ENCODE assay signal across 24 mouse cellular contexts in the genomic region with DNA sequence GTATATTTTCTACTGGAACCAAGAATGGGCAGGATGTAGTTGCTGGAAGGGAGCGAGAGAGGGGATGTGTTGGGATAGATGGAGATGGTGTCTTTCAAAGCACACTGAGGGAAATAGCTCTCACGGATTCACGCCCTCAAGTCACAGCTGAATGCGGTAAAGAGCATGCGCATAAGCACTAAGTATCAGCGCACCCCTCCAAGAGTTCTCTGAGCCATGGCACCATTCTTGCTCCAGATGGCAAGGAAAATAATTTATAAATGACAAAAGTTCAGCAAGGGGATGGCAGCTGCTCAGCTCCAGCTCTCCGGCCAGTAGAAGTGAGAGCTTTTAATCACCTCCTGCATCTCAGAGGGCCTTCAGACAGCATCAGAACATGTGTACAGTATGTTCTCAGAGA.
DNase-seq lines count a peak whose midpoint lies in the region; ATAC-seq and TF ChIP-seq lines count a peak whose summit lies in the region.
"Had no signal": no experiment of that assay in that cellular context is flagged by ENCODE, and none has a peak within 500 bp of the region (broad histone marks: within the 10 kb centered on the region; RNA-seq: fewer than 3 reads in every experiment).

No protein-coding gene starts in this region.

- H3K36me3 ChIP-seq in forebrain, embryonic 14.5 days (ENCODE audit: control insufficient read depth, insufficient read depth, low read length), result no peaks in the 10 kb centered on the region
- no peaks in the 10 kb centered on the region for H3K36me3 ChIP-seq in forebrain, embryonic 11.5 days (ENCODE audit: control insufficient read depth, insufficient read depth, low read length)
- H3K36me3 ChIP-seq in hindbrain, postnatal 0 days (ENCODE audit: insufficient read depth, low read length), result no peaks in the 10 kb centered on the region
- no peaks in the 10 kb centered on the region for H3K36me3 ChIP-seq in hindbrain, embryonic 12.5 days
- H3K36me3 ChIP-seq in forebrain, embryonic 16.5 days (ENCODE audit: control insufficient read depth, insufficient read depth), result no peaks in the 10 kb centered on the region
- H3K36me3 ChIP-seq: embryonic facial prominence, embryonic 13.5 days; heart, embryonic 15.5 days; limb, embryonic 12.5 days; liver, embryonic 15.5 days; neural tube, embryonic 13.5 days had no signal

- no peaks in the 10 kb centered on the region for H3K27me3 ChIP-seq in forebrain, embryonic 14.5 days (replicated peaks; ENCODE audit: control insufficient read depth, insufficient read depth, low read length)
- no peaks in the 10 kb centered on the region for H3K27me3 ChIP-seq in forebrain, embryonic 11.5 days (ENCODE audit: control insufficient read depth, insufficient read depth, low read length)
- no peaks in the 10 kb centered on the region for H3K27me3 ChIP-seq in hindbrain, postnatal 0 days (ENCODE audit: insufficient read depth, low read length)
- no peaks in the 10 kb centered on the region for H3K27me3 ChIP-seq in hindbrain, embryonic 12.5 days
- H3K27me3 ChIP-seq in forebrain, embryonic 16.5 days (replicated peaks; ENCODE audit: control insufficient read depth, insufficient read depth, low read length), result no peaks in the 10 kb centered on the region
- H3K27me3 ChIP-seq: embryonic facial prominence, embryonic 13.5 days; heart, embryonic 15.5 days; limb, embryonic 12.5 days; liver, embryonic 15.5 days; neural tube, embryonic 13.5 days had no signal

- no peak overlapping the region for H3K9ac ChIP-seq in forebrain, embryonic 14.5 days (ENCODE audit: low read length)
- H3K9ac ChIP-seq in forebrain, embryonic 11.5 days (ENCODE audit: low read length), result no peak overlapping the region
- no peak overlapping the region for H3K9ac ChIP-seq in hindbrain, postnatal 0 days (replicated peaks; ENCODE audit: low read length)
- H3K9ac ChIP-seq in hindbrain, embryonic 12.5 days, result no peak overlapping the region
- H3K9ac ChIP-seq in forebrain, embryonic 16.5 days (replicated peaks; ENCODE audit: low read depth, low read length), result no peak overlapping the region
- H3K9ac ChIP-seq: embryonic facial prominence, embryonic 13.5 days; heart, embryonic 15.5 days; limb, embryonic 12.5 days; liver, embryonic 15.5 days; lung, embryonic 14.5 days; neural tube, embryonic 13.5 days had no signal

- peak; percentile 46 for ATAC-seq in forebrain, embryonic 14.5 days
- ATAC-seq in forebrain, embryonic 11.5 days (replicated peaks; ENCODE audit: low FRiP score), result no peak
- ATAC-seq in hindbrain, postnatal 0 days, result no peak
- ATAC-seq in hindbrain, embryonic 12.5 days (ENCODE audit: low FRiP score), result no peak
- peak; percentile 70 for ATAC-seq in forebrain, embryonic 16.5 days
- no peak for ATAC-seq in frontal cortex, adult (ENCODE audit: low TSS enrichment)
- ATAC-seq: CD4-positive, CD25-positive, alpha-beta regulatory T cell, adult 4 months; intestine, embryonic 16.5 days had no signal

- no peak overlapping the region for H3K4me2 ChIP-seq in forebrain, embryonic 14.5 days (ENCODE audit: low read length)
- H3K4me2 ChIP-seq in forebrain, embryonic 11.5 days (ENCODE audit: low read depth, low read length, severe bottlenecking), result no peak overlapping the region
- H3K4me2 ChIP-seq in hindbrain, postnatal 0 days (ENCODE audit: low read depth, low read length), result no peak overlapping the region
- H3K4me2 ChIP-seq in hindbrain, embryonic 12.5 days (replicated peaks), result no peak overlapping the region
- H3K4me2 ChIP-seq in forebrain, embryonic 16.5 days (ENCODE audit: low read length), result no peak overlapping the region
- H3K4me2 ChIP-seq: embryonic facial prominence, embryonic 13.5 days; heart, embryonic 15.5 days; limb, embryonic 12.5 days; liver, embryonic 15.5 days; lung, embryonic 14.5 days; neural tube, embryonic 13.5 days had no signal

- peak; percentile 72 for DNase-seq in forebrain, embryonic 14.5 days (ENCODE audit: low spot score)
- no peak for DNase-seq in forebrain, embryonic 11.5 days (ENCODE audit: low spot score)
- DNase-seq in hindbrain, postnatal 0 days (ENCODE audit: low spot score), result peak; percentile 53
- DNase-seq in ZHBTc4 (ENCODE audit: low read depth, low spot score), result peak; percentile 1
- DNase-seq: adrenal gland, postnatal 25 days; cerebellum, adult 18-20 months; gastrocnemius, postnatal 14 days; heart, postnatal 36 days; kidney, adult 8-10 months; lung, embryonic 14.5 days; lung, postnatal 14 days; right cerebral cortex, postnatal 14 days; thymus, postnatal 4 days had no signal

- 70% methylated on average over 7 of the region's 7 CpGs for WGBS in forebrain, embryonic 14.5 days
- 92% methylated on average over 7 of the region's 7 CpGs for WGBS in forebrain, embryonic 11.5 days
- 65% methylated on average over 7 of the region's 7 CpGs for WGBS in hindbrain, postnatal 0 days
- 78% methylated on average over 7 of the region's 7 CpGs for WGBS in hindbrain, embryonic 12.5 days
- 53% methylated on average over 7 of the region's 7 CpGs for WGBS in forebrain, embryonic 16.5 days

- no peaks in the 10 kb centered on the region for H3K4me1 ChIP-seq in forebrain, embryonic 14.5 days (ENCODE audit: control insufficient read depth, insufficient read depth, low read length)
- no peaks in the 10 kb centered on the region for H3K4me1 ChIP-seq in forebrain, embryonic 11.5 days (replicated peaks; ENCODE audit: control insufficient read depth, insufficient read depth, low read length)
- H3K4me1 ChIP-seq in hindbrain, postnatal 0 days (ENCODE audit: insufficient read depth, low read length), result no peaks in the 10 kb centered on the region
- H3K4me1 ChIP-seq in hindbrain, embryonic 12.5 days, result no peaks in the 10 kb centered on the region
- no peaks in the 10 kb centered on the region for H3K4me1 ChIP-seq in forebrain, embryonic 16.5 days (replicated peaks; ENCODE audit: control insufficient read depth, insufficient read depth, low read length)
- H3K4me1 ChIP-seq: embryonic facial prominence, embryonic 13.5 days; limb, embryonic 12.5 days; liver, embryonic 15.5 days had no signal

- no peak overlapping the region for H3K4me3 ChIP-seq in forebrain, embryonic 14.5 days (ENCODE audit: low read depth, low read length)
- H3K4me3 ChIP-seq in forebrain, embryonic 11.5 days (ENCODE audit: low read depth, low read length), result no peak overlapping the region
- no peak overlapping the region for H3K4me3 ChIP-seq in hindbrain, postnatal 0 days (ENCODE audit: low read length)
- H3K4me3 ChIP-seq in hindbrain, embryonic 12.5 days, result no peak overlapping the region
- no peak overlapping the region for H3K4me3 ChIP-seq in forebrain, embryonic 16.5 days (replicated peaks; ENCODE audit: low read length)
- H3K4me3 ChIP-seq: embryonic facial prominence, embryonic 13.5 days; heart, embryonic 15.5 days; limb, embryonic 12.5 days; liver, embryonic 15.5 days; neural tube, embryonic 13.5 days had no signal

- no peaks in the 10 kb centered on the region for H3K9me3 ChIP-seq in forebrain, embryonic 14.5 days (replicated peaks; ENCODE audit: control insufficient read depth, low read length)
- no peaks in the 10 kb centered on the region for H3K9me3 ChIP-seq in forebrain, embryonic 11.5 days (ENCODE audit: control insufficient read depth, low read length)
- H3K9me3 ChIP-seq in hindbrain, postnatal 0 days (ENCODE audit: low read length), result no peaks in the 10 kb centered on the region
- H3K9me3 ChIP-seq in hindbrain, embryonic 12.5 days (replicated peaks), result no peaks in the 10 kb centered on the region
- H3K9me3 ChIP-seq in forebrain, embryonic 16.5 days (ENCODE audit: control insufficient read depth, low read length), result no peaks in the 10 kb centered on the region
- H3K9me3 ChIP-seq: embryonic facial prominence, embryonic 13.5 days; heart, embryonic 15.5 days; limb, embryonic 12.5 days; liver, embryonic 15.5 days; neural tube, embryonic 13.5 days had no signal

- H3K27ac ChIP-seq in forebrain, embryonic 14.5 days (ENCODE audit: low read depth, low read length), result peak overlapping the region; percentile 35; the same call in 1 of the 2 replicates
- no peak overlapping the region for H3K27ac ChIP-seq in forebrain, embryonic 11.5 days (ENCODE audit: low read depth, low read length)
- H3K27ac ChIP-seq in hindbrain, postnatal 0 days, result no peak overlapping the region
- no peak overlapping the region for H3K27ac ChIP-seq in hindbrain, embryonic 12.5 days
- H3K27ac ChIP-seq in forebrain, embryonic 16.5 days (ENCODE audit: low read length), result peak overlapping the region; percentile 67
- H3K27ac ChIP-seq: embryonic facial prominence, embryonic 13.5 days; heart, embryonic 15.5 days; kidney, postnatal 0 days; limb, embryonic 12.5 days; liver, embryonic 15.5 days; neural tube, embryonic 13.5 days had no signal

- TF ChIP-seq CTCF in hindbrain, postnatal 0 days (IDR thresholded peaks at IDR 0.05; ENCODE audit: low read depth), result no peak

Comparison
In these comparisons a context has a peak if more than half of its experiments do, and no peak if none do; other contexts are left out.
1. ATAC-seq: peak in forebrain, embryonic 14.5 days (single experiment) and forebrain, embryonic 16.5 days (single experiment); none in forebrain, embryonic 11.5 days (single experiment), hindbrain, postnatal 0 days (single experiment), hindbrain, embryonic 12.5 days (single experiment) and frontal cortex, adult (single experiment).
2. H3K27ac ChIP-seq: peak in forebrain, embryonic 14.5 days (single experiment) and forebrain, embryonic 16.5 days (single experiment); none in forebrain, embryonic 11.5 days (single experiment), hindbrain, postnatal 0 days (single experiment) and hindbrain, embryonic 12.5 days (single experiment).